Mouse (Mus musculus): Measurements from ENCODE around the gene Cacng1. TPM values are rescaled to one million over a fixed set of nuclear protein-coding genes. Genes with fewer than 3 reads are reported as not detected.

Cacng1 gene
- polyA plus RNA-seq, 1 experiment from 2014 or later = not detected

DNA sequence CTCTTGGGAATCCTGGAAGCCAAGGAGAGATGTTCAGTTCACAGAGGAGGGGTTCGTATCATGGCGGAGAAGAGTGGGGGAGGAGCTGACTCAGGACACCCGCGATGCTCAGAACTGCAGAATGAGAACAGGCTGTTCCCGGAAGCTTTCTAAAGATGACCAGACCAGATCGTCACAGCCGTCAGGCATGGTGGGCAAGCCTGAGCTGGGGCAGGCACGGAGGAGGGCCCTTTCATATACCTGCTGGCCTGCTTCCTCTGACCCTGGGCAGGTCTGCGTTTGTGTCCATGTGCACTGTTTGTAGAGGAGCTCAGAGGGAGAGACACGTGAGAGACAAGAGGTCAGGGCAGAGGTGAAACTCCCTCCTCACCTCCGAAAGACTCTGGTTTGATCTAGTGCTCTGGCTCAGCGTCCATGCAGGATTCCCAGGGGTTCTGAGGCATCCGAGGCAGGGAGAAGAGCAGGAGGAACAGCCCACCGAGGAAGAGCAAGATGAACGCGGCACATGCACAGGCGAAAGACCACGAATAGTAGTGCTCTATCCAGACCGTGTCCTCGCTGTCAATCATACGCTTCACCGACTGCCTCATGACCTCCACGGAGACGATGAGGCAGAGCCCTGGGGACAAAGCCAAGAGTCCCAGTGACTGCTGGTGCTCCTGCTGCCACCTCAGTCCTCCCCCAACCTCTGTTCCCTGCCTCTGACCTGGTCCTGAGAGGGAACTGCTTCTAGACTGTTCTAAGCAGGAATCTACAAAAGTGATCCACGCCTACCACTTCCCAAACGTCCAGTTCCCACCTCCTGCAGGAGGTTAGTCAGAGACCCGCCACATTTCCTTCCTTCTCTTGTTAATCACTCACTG is 12.8 kb downstream of the Cacng1 start:
- no peak overlapping the region for H3K4me3 ChIP-seq

DNA sequence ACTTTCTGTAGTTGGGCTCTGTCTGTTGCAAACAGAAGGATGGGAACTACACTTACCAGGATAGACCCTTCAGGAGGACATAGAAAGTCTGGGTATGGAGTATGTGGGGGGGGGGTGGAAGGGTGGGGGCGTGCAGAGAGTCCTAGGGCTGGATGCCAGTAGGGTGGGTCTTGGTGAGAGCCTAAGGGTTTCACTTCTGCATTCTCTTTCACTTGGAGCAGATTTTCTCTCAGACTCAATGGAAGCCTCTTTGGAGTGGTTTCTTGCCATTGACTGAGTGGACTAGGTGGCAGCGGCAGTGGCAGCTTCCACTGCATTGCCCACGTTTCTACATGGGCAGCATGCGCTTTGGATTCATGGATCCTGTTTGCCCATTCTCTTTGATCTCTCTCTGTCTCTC is 16.4 kb downstream of the Cacng1 start:
- 84% methylated on average over 4 of the region's 4 CpGs for WGBS
- no peak overlapping the region for H3K4me3 ChIP-seq
- no peak for DNase-seq (ENCODE audit: low spot score)

More for the DNA sequence above, 12.8 kb downstream of the Cacng1 start:
- DNase-seq (ENCODE audit: low spot score) = no peak
- no peak overlapping the region for H3K27ac ChIP-seq
- H3K36me3 ChIP-seq = no peaks in the 10 kb centered on the region
- WGBS = 65% methylated on average over 27 of the region's 27 CpGs
- peaks cover 16% of the 10 kb centered on the region; the same call in 1 of the 2 replicates for H3K27me3 ChIP-seq (ENCODE audit: insufficient read depth, poor library complexity, severe bottlenecking)
- no peaks in the 10 kb centered on the region for H3K9me3 ChIP-seq
- H3K4me1 ChIP-seq = peaks cover 12% of the 10 kb centered on the region; the same call in 1 of the 2 replicates

DNA sequence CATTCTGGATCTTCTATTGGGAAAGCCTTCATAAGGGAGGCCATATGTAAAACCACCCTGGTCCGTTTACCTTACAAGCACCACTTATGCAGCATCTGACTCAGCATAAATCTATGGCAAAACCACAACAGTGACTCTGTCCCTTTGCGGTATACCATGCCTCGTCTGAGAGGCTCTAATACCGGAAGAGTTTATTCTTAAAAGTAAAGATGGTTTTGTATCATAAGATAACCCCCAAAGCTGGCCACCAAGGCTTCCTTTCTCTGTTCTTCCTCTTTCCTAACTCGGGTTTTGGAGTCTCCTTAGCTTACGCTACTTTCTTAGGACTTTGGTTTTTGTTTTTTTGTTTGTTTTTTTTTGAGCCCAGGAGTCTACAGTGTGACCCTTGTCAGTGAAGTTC is 23.0 kb downstream of the Cacng1 start:
- Histone ChIP-seq H3K27ac (no peak overlapping the region), H3K4me1 (no peaks in the 10 kb centered on the region), H3K9me3 (no peaks in the 10 kb centered on the region), H3K27me3 (ENCODE audit: insufficient read depth, poor library complexity, severe bottlenecking) (no peaks in the 10 kb centered on the region), H3K36me3 (peaks cover 3% of the 10 kb centered on the region), H3K4me3 (no peak overlapping the region)
- WGBS = 82% methylated on average over 6 of the region's 6 CpGs
- DNase-seq (ENCODE audit: low spot score) = no peak

More for the DNA sequence above, 16.4 kb downstream of the Cacng1 start:
- 0 out of 2 replicates have a peak, but pooled peaks cover 6% of the 10 kb centered on the region for H3K27me3 ChIP-seq (ENCODE audit: insufficient read depth, poor library complexity, severe bottlenecking)
- no peaks in the 10 kb centered on the region for H3K9me3 ChIP-seq
- H3K27ac ChIP-seq = no peak overlapping the region
- no peaks in the 10 kb centered on the region for H3K36me3 ChIP-seq
- peaks cover 12% of the 10 kb centered on the region; the same call in 1 of the 2 replicates for H3K4me1 ChIP-seq

DNA sequence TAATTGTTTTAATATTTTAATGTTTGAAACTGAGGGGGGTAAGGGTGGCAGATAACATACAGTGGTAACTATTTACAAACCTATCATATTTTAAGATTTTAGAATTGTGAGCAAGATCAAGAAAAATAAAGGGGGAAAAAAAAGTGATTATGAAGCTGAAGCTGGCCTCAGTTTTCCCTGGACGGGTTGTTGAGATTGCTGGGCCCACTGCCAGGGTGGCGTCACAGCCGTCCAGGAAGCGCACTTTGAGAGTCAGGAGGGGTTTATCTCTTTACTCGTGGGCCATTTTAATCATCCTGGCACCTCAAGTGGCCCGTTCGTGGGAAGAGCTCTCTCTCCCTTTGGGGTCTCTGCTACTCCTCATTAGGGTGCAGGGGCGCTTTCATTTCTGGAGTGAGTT is 24.8 kb downstream of the Cacng1 start:
- Histone ChIP-seq H3K9me3 (no peaks in the 10 kb centered on the region), H3K4me3 (no peak overlapping the region), H3K36me3 (peaks cover 9% of the 10 kb centered on the region), H3K27ac (no peak overlapping the region), H3K4me1 (no peaks in the 10 kb centered on the region), H3K27me3 (ENCODE audit: insufficient read depth, poor library complexity, severe bottlenecking) (no peaks in the 10 kb centered on the region)
- DNase-seq (ENCODE audit: low spot score) = no peak
- WGBS = 66% methylated on average over 8 of the region's 8 CpGs

DNA sequence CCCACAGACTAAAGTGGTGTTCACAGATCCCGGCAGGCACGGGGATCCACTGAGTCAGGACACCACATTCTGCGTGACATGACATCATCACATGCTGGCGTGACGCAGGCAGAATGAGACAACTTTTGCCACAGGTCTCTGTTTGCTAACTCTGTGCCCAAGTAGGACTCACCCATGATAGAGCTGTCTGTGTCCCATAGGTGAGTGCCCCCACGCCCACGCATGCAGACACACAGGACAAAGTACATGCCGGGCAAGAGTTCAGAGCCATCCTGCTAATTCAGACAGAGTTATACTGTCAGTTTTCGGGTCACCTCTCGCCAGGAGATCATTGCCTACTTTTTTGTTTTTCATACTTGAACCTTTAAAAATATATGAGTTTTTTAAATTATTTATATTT is 27.8 kb downstream of the Cacng1 start:
- Histone ChIP-seq H3K36me3 (peaks cover 25% of the 10 kb centered on the region), H3K9me3 (no peaks in the 10 kb centered on the region), H3K4me1 (no peaks in the 10 kb centered on the region), H3K27me3 (ENCODE audit: insufficient read depth, poor library complexity, severe bottlenecking) (no peaks in the 10 kb centered on the region), H3K4me3 (no peak overlapping the region), H3K27ac (no peak overlapping the region)
- 95% methylated on average over 10 of the region's 10 CpGs for WGBS
- DNase-seq (ENCODE audit: low spot score) = no peak

DNA sequence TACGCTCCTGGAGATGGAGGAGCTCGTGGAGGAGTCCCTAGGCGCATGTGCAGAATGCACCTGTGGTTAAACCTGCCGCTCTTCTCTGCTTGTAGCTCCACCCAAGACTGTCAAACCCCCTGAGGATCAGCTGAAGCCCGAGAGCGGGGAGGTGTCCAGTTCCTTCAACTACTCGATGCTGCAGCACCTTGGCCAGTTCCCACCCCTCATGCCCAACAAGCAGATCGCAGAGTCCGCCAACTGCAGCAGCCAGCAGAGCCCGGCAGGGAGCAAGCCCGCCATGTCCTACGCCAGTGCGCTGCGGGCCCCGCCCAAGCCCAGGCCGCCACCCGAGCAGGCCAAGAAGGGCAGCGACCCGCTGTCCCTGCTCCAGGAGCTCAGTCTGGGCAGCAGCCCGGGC is 30.0 kb downstream of the Cacng1 start:
- Histone ChIP-seq H3K9me3 (no peaks in the 10 kb centered on the region), H3K4me1 (no peaks in the 10 kb centered on the region), H3K4me3 (no peak overlapping the region), H3K36me3 (peaks cover 31% of the 10 kb centered on the region), H3K27ac (no peak overlapping the region), H3K27me3 (ENCODE audit: insufficient read depth, poor library complexity, severe bottlenecking) (no peaks in the 10 kb centered on the region)
- no peak for DNase-seq (ENCODE audit: low spot score)
- WGBS = 85% methylated on average over 20 of the region's 20 CpGs

DNA sequence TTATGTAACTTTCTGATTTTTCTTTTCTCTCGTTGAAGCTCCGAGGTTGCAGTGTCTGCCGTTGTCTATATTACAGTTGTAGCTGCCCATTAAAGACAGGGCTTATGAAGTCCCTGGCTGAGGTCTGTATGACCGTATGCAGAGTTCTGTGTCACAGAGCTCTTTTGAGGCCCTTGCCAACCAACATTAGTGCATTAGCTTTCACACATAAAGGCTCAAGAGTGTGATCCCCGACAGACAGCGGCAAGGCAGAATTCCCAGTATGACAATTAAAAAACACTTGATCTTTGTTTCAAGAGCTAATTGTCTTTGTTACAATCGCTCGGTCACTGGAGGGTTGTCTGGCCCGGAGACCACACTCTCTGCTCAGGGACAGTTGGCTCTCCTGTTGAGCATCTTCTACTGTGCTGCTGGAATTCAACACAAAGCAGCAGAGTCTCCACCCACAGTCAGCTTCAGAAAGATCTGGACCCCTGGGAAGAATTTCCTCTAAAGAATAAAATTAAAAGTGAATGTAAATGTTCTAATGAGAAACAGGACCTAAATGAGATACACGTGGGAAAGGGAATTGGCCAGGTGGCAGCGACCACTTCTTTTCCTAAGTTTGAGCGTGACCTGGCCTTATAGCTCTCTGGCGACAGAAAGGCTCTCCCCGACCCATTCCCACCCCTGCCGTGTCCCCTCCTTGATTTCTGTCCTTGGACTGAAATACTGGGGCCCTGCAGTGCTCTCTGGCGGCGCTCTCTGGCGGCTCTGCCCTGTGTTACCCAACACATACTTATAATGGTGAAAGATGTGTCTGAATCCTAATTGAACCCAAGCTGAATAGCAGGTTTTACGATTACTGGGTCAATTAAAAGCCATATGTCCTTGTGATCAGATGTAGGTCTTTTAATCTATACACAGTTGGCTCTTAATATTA is 32.5 kb downstream of the Cacng1 start:
- no peak for DNase-seq (ENCODE audit: low spot score)
- no peaks in the 10 kb centered on the region for H3K4me1 ChIP-seq
- 78% methylated on average over 19 of the region's 19 CpGs for WGBS
- H3K4me3 ChIP-seq = no peak overlapping the region
- no peaks in the 10 kb centered on the region for H3K27me3 ChIP-seq (ENCODE audit: insufficient read depth, poor library complexity, severe bottlenecking)
- no peaks in the 10 kb centered on the region for H3K9me3 ChIP-seq
- peaks cover 35% of the 10 kb centered on the region for H3K36me3 ChIP-seq
- no peak overlapping the region for H3K27ac ChIP-seq

DNA sequence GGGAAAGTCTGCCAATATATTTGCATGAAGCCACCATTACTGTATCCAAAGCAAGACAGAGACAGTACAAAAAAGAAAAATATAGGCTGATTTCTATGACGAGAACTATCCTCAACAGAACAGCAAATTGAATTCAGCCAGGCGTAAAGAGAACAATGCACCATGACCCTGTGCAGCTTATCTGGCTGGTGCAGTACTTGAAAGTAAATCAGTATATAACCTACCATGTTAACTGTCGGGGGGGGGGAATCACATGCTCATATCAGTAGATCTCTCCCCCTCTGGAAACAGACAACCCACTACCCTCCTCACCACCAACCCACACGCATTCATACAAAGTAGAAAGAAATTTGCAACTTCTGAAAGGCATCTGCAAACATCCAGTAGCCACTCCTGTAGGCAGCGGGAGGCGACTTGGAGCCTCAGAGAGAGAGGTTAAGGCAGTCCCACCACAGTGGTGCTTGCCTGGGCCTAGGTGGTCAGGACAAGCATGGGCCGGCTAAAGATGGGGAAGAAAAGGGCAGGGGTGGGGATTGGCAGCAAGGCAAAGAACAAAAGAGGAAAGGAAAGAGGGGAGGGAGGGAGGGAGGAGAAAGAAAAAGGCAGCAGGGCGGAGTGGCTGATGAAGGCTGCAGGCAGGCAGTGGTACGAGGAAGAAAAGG is 33.5 kb downstream of the Cacng1 start:
- H3K27me3 ChIP-seq (ENCODE audit: insufficient read depth, poor library complexity, severe bottlenecking) = no peaks in the 10 kb centered on the region
- H3K4me1 ChIP-seq = no peaks in the 10 kb centered on the region
- 86% methylated on average over 9 of the region's 9 CpGs for whole genome bisulfite sequencing
- no peak overlapping the region for H3K27ac ChIP-seq
- no peak overlapping the region for H3K4me3 ChIP-seq
- peaks cover 32% of the 10 kb centered on the region for H3K36me3 ChIP-seq
- DNase-seq (ENCODE audit: low spot score) = no peak
- no peaks in the 10 kb centered on the region for H3K9me3 ChIP-seq

DNA sequence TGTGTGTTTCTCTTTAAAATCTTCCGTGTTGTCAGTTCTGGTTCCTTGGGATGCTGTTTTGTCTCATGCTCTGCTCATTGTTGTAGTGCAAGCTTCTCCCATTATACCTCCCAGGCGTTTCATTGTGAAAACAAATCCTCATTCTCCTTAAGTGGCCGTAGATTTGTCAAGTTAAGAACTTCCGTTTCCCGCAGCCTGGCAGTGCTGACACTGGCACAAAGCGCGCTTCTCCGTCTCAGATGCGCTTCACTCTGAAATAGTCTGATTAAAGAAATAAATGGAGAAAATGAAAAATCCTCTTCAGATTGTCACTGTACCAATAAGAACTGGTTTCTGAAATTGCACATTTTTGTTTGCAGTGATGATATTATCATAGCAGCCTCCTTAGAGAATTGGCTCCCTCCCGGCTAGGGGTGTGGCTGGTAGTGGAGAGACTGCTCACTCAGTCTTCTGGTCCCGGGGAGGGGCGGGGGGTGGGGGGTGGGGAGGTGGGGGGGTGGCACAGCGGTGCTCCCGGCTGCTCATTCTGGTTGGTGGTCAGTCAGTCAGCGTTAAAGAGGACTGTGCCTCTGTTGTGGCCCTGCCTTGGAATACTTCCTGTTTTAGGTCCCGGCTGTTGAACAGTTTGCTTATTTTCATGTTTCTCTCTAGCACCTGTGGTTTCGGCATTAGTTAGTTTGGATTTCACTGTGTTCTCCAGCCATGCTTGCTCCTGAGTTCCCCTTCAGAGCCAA is 39.9 kb downstream of the Cacng1 start:
- Histone ChIP-seq H3K9me3 (no peaks in the 10 kb centered on the region), H3K27me3 (ENCODE audit: insufficient read depth, poor library complexity, severe bottlenecking) (no peaks in the 10 kb centered on the region), H3K4me3 (no peak overlapping the region), H3K36me3 (peaks cover 50% of the 10 kb centered on the region), H3K27ac (no peak overlapping the region), H3K4me1 (no peaks in the 10 kb centered on the region)
- 76% methylated on average over 17 of the region's 17 CpGs for WGBS
- DNase-seq (ENCODE audit: low spot score) = no peak

DNA sequence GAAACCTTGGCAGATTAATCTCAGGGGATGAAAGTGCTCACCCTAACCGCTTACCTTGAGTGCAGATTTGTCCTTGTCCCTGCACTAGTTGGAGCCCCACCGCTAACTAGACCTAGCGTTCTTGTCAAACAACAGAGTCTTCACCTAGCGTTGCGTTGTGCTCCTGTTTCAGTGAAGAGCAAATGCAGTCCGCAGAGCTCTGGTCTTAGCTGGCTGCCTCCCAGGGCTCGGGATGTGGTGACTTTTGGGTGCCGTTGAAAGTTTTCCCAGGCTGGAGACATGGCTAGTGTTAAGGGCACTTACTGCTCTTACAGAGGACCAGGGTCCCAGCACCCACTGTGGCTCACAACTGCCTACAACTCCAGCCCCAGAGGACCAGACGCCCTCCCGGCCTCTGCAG is 41.1 kb downstream of the Cacng1 start:
- Histone ChIP-seq H3K27me3 (ENCODE audit: insufficient read depth, poor library complexity, severe bottlenecking) (0 out of 2 replicates have a peak, but pooled peaks cover 2% of the 10 kb centered on the region), H3K36me3 (peaks cover 61% of the 10 kb centered on the region), H3K9me3 (no peaks in the 10 kb centered on the region), H3K4me1 (no peaks in the 10 kb centered on the region), H3K27ac (no peak overlapping the region), H3K4me3 (no peak overlapping the region)
- no peak for DNase-seq (ENCODE audit: low spot score)
- WGBS = 87% methylated on average over 10 of the region's 10 CpGs

DNA sequence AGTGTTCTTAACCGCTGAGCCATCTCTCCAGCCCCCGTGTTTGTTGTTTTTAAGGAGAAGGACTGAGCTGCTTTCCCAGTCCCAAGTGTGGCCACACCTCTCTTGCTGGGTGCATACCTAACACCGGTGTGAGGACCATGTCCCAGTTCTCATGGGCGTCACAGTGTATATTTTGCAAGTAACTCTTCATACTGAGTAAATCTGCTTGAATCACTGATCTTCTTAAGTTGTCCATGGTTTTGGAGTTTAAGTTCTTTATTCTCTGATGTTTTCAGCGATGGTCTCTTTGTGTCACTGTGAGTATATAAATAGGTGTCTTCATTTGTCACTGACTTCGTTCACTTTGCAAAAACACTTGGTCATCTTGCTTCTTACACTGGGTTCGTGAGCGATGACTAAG is 41.7 kb downstream of the Cacng1 start:
- H3K9me3 ChIP-seq = no peaks in the 10 kb centered on the region
- peaks cover 65% of the 10 kb centered on the region for H3K36me3 ChIP-seq
- WGBS = 91% methylated on average over 8 of the region's 8 CpGs

DNA sequence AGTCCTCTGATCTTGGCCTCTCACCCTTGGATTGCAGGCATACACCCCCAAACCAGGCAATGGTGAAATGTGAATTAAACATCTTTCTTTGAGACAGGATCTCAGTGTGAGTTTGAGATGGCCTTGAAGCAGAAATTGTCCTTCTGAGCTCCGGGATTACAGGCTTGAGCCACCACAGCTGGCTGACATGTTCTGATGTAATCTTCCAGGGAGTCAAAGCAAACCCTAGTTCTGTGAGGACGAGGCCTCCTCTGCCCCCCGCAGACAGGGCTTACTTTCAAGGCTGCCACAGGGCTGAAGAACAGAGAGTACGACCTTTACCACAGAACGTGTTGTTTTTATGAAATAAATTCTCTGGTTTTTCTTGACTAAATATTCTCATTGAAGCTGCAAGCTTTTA is 42.3 kb downstream of the Cacng1 start:
- Histone ChIP-seq H3K27ac (no peak overlapping the region), H3K4me1 (no peaks in the 10 kb centered on the region), H3K9me3 (no peaks in the 10 kb centered on the region), H3K4me3 (no peak overlapping the region), H3K27me3 (ENCODE audit: insufficient read depth, poor library complexity, severe bottlenecking) (0 out of 2 replicates have a peak, but pooled peaks cover 5% of the 10 kb centered on the region), H3K36me3 (peaks cover 70% of the 10 kb centered on the region)
- 88% methylated on average over 5 of the region's 5 CpGs for WGBS
- DNase-seq (ENCODE audit: low spot score) = no peak

More for the DNA sequence above, 41.7 kb downstream of the Cacng1 start:
- DNase-seq (ENCODE audit: low spot score) = no peak
- no peak overlapping the region for H3K4me3 ChIP-seq
- 0 out of 2 replicates have a peak, but pooled peaks cover 5% of the 10 kb centered on the region for H3K27me3 ChIP-seq (ENCODE audit: insufficient read depth, poor library complexity, severe bottlenecking)
- H3K27ac ChIP-seq = no peak overlapping the region
- no peaks in the 10 kb centered on the region for H3K4me1 ChIP-seq
